Mouse (Mus musculus) G1E (cell line): ENCODE measurements around the gene Gcnt2. TPM values are rescaled to one million over a fixed set of nuclear protein-coding genes. Genes with fewer than 3 reads are reported as not detected.

Experiments
- ATAC-seq: 2 replicates; pipeline ENCODE4 v1.8.0; 2016; ENCODE audit warnings: mild to moderate bottlenecking; ENCODE audit not compliant: insufficient number of reproducible peaks, poor library complexity, low FRiP score, severe bottlenecking; ENCODE audit errors: extremely low read depth
- DNase-seq: peaks from one replicate; pipeline ENCODE4 v3.0.0; 2012; ENCODE audit warnings: low spot score
- H3K27me3 ChIP-seq: 2 replicates; pipeline ENCODE4 v1.6.1; 2012; ENCODE audit warnings: mild to moderate bottlenecking, low read length, inconsistent platforms; ENCODE audit not compliant: insufficient read depth
- H3K36me3 ChIP-seq: replicated peaks from 2 replicates; pipeline ENCODE3; 2012; ENCODE audit warnings: mild to moderate bottlenecking, inconsistent platforms
- H3K4me1 ChIP-seq: 2 replicates; pipeline ENCODE4 v1.6.1; 2012; ENCODE audit warnings: low read depth, low read length, inconsistent platforms, mixed read lengths; ENCODE audit not compliant: insufficient read depth
- H3K4me3 ChIP-seq: 2 replicates; pipeline ENCODE4 v1.5.1; 2012; ENCODE audit warnings: low read depth, mild to moderate bottlenecking, inconsistent platforms, low read length, moderate library complexity, mixed read lengths
- H3K9me3 ChIP-seq: replicated peaks from 2 replicates; pipeline ENCODE4 v1.6.1; 2012; ENCODE audit warnings: inconsistent platforms
- CTCF ChIP-seq: IDR thresholded peaks from 2 replicates; pipeline ENCODE4 v1.5.1; 2012; ENCODE audit warnings: low read depth, low read length, inconsistent platforms, mixed read lengths
- GATA1 ChIP-seq: IDR thresholded peaks from 2 replicates; pipeline ENCODE4 v1.6.1; 2012; ENCODE audit warnings: borderline replicate concordance, low read length, inconsistent platforms, mixed read lengths
- GATA2 ChIP-seq: IDR thresholded peaks from 2 replicates; pipeline ENCODE4 v1.6.1; 2012; ENCODE audit warnings: low read depth, low read length, inconsistent platforms, borderline replicate concordance
- POLR2AphosphoS5 ChIP-seq: IDR thresholded peaks from 2 replicates; pipeline ENCODE4 v1.6.1; 2012; ENCODE audit warnings: low read depth, low read length, inconsistent platforms; ENCODE audit not compliant: insufficient replicate concordance
- TAL1 ChIP-seq: conservative IDR thresholded peaks from 2 replicates; pipeline ENCODE4 v1.6.1; 2012; ENCODE audit warnings: low read depth, low read length, inconsistent platforms, mixed read lengths
- polyA plus RNA-seq: library from polyadenylated mRNA; stranded (reverse); fragments of >175 nt; gene quantifications from 2 replicates; pipeline ENCODE4 v1.2.3, GENCODE M21; 2012
- total RNA-seq, 2 experiments: library from RNA; stranded (forward) in 1 of 2; stranded (reverse) in 1 of 2; fragments of 200-1000 nt in 1 of 2; fragments of >200 nt in 1 of 2; fragmentation: Nextera tagmentation in 1 of 2; gene quantifications; 2 replicates each; pipeline ENCODE4 v1.2.3; 2014 to 2017

Gene Gcnt2
- total and polyA plus RNA-seq, 3 experiments, result 0.71 TPM; not detected in 2

GRCm38 (mm10) chr13:41006244-41006643 is 146.7 kb downstream of the Gcnt2 start:
- Histone ChIP-seq H3K4me3 (no peak overlapping the region), H3K27me3 (no peaks in the 10 kb centered on the region), H3K36me3 (peaks cover 87% of the 10 kb centered on the region), H3K4me1 (peaks cover 22% of the 10 kb centered on the region), H3K9me3 (no peaks in the 10 kb centered on the region)
- DNase-seq (no peak), ATAC-seq (no peak)
- TF ChIP-seq POLR2AphosphoS5 (no peak), TAL1 (no peak), GATA1 (no peak), CTCF (no peak), GATA2 (no peak)

- Histone ChIP-seq H3K36me3 (peaks cover 99% of the 10 kb centered on the region), H3K4me1 (peaks cover 15% of the 10 kb centered on the region), H3K4me3 (no peak overlapping the region), H3K27me3 (no peaks in the 10 kb centered on the region), H3K9me3 (no peaks in the 10 kb centered on the region)
- TF ChIP-seq POLR2AphosphoS5 (no peak), TAL1 (no peak), GATA1 (no peak), CTCF (no peak), GATA2 (no peak)
- no peak for ATAC-seq
- DNase-seq, result no peak
Measured at GRCm38 (mm10) chr13:41008271-41008670, 148.7 kb downstream of the Gcnt2 start.

GRCm38 (mm10) chr13:41008946-41009345 is 149.4 kb downstream of the Gcnt2 start:
- DNase-seq (no peak), ATAC-seq (no peak)
- Histone ChIP-seq H3K4me1 (peaks cover 12% of the 10 kb centered on the region), H3K4me3 (no peak overlapping the region), H3K36me3 (peaks cover 97% of the 10 kb centered on the region), H3K27me3 (no peaks in the 10 kb centered on the region), H3K9me3 (no peaks in the 10 kb centered on the region)
- TF ChIP-seq POLR2AphosphoS5 (no peak), GATA2 (no peak), GATA1 (no peak), TAL1 (no peak), CTCF (no peak)

Other genes starting within 250 kb of the Gcnt2 start
- gene Tfap2a, start 121.4 kb upstream of the Gcnt2 start, total RNA-seq (2014; fragmentation: Nextera tagmentation), result 6.8 and 11.0 TPM in 2 replicates
- 0.46 and 0.87 TPM in 2 replicates for gene Tfap2a, start 121.4 kb upstream of the Gcnt2 start, total RNA-seq (2017)
- gene Tfap2a, start 121.4 kb upstream of the Gcnt2 start, polyA plus RNA-seq, result 12.3 and 16.1 TPM in 2 replicates
- gene Pak1ip1, start 141.3 kb downstream of the Gcnt2 start, total RNA-seq (2014; fragmentation: Nextera tagmentation), result 41.6 and 43.9 TPM in 2 replicates
- gene Pak1ip1, start 141.3 kb downstream of the Gcnt2 start, total RNA-seq (2017), result 100.0 and 101 TPM in 2 replicates
- 25.9 and 28.6 TPM in 2 replicates for gene Pak1ip1, start 141.3 kb downstream of the Gcnt2 start, polyA plus RNA-seq
- 37.2 and 46.6 TPM in 2 replicates for gene Tmem14c, start 156.5 kb downstream of the Gcnt2 start, total RNA-seq (2014; fragmentation: Nextera tagmentation)
- 152 and 179 TPM in 2 replicates for gene Tmem14c, start 156.5 kb downstream of the Gcnt2 start, total RNA-seq (2017)
- 103 and 113 TPM in 2 replicates for gene Tmem14c, start 156.5 kb downstream of the Gcnt2 start, polyA plus RNA-seq
- gene Mak, start 220.0 kb downstream of the Gcnt2 start, total RNA-seq (2014; fragmentation: Nextera tagmentation), result not detected in 2 replicates
- gene Mak, start 220.0 kb downstream of the Gcnt2 start, total RNA-seq (2017), result 0.05 and 0.06 TPM in 2 replicates
- gene Mak, start 220.0 kb downstream of the Gcnt2 start, polyA plus RNA-seq, result not detected in 2 replicates